Mouse (Mus musculus): ENCODE results near the gene Ppard. TPM values are rescaled to one million over a fixed set of nuclear protein-coding genes. Genes with fewer than 3 reads are reported as not detected.
A peak's percentile ranks its signal among the peaks of the same experiment; 100 is the strongest.
"Not testable (repeated sequence)": the region's sequence is repeated elsewhere in the genome, so short reads cannot be mapped to it uniquely, and the experiment has no call there.

Ppard gene
- total RNA-seq, 2 experiments from 2014 or later, result 29.2 to 29.5 TPM

DNA sequence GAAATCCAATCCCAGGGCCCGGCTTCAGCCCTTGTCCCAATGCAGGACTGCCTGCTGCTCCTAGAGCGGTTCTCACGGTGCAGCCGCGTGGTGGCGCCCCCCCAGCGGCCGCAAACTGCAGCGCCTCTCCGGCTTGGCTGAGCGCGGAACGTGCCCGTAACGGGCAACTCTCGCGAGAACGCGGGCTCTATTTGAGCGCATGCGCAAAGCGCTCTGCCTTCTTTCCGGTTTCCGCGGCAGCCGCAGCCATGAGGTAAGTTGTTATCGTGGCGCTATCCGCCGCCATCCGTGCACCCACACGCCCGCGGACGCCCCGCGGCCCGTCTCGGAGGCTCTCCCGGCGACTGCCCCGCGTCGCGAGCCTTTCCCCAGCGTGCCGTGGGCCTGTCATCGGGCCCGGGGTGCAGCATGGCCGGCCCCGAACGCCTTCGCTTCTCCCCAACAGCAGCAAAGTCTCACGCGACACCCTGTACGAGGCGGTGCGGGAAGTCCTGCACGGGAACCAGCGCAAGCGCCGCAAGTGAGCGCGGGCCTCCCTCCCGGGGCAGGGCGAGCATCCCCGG lies 95.9 kb downstream of the Ppard start, which contains the start of gene Rpl10a:
Gene Rpl10a, plus strand, starts transcription at position 106 of the 563 bp plus-strand sequence.
- intact Hi-C loops (cut with DNase I; ENCODE audit: low total_unique reads), result no loop called here
- DNase-seq, result peak; percentile 98

DNA sequence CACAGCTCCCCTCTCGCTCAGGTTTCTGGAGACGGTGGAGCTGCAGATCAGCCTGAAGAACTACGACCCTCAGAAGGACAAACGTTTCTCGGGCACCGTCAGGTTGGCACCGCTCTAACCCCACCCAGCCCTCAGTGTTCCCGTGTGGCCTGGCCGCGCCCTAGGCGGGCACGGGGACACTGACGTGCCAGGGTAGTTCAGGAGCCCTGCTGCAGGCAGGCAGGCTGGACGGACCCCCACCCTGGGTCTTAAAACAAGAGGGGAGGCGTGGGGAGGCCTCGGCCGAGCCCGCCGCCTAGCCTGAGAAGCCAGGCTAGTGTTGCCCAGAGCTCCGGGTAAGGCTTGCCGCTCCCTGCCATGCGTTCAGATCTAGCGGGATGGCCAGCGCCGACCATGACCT lies 96.4 kb downstream of the Ppard start:
- intact Hi-C loops (cut with DNase I; ENCODE audit: low total_unique reads), result no loop called here
- DNase-seq, result peak; percentile 32

DNA sequence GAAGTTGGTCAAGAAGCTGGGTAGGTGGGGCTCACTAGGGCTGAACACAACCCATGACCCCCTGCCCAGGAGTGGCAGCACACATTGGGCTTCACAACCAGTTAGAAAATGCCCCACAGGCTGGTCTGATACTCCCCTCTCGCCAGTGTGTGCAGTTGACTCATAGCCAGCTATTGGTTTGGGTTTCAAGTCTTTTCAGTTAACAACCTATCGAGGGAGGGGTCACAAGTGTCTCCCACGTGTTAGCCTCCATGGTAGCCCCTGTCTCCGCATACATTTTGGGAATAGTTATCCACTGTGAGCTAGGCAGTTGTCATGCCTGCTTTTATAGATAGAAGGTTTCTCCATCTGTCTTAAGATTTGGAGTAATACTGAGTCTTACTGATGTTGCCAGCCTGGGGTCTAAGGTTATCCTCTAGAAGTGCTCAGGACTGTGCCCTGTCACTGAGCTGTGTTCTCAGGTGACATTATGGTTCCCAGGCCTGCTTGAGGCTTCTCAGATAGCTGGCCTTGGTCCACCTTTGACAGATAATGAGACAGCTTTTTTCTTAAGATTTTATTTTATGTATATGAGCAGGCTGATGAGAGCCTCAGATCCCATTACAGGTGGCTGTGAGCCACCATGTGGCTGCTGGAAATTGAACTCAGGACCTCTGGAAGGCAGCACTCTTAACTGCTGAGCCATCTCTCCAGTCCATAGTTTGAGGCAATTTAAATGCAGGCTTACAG lies 97.2 kb downstream of the Ppard start:
- DNase-seq, result no peak
- intact Hi-C loops (cut with DNase I; ENCODE audit: low total_unique reads), result no loop called here

DNA sequence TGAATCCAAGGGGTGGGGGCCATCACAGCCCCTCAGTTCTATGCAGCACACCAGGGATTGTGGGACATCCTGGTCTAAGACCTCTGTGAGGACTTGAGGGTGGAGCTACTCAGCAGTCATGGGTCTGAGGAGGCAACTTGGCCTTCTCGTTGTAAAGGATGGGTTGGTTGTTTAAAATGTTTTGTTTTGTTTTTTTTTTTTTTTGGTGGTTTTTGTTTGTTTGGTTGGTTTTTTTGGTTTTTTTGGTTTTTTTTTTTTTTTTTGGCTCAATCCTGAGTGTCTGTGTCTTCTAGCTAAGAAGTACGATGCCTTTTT lies 97.7 kb downstream of the Ppard start:
- no peak for DNase-seq
- intact Hi-C loops (cut with DNase I; ENCODE audit: low total_unique reads), result no loop called here

DNA sequence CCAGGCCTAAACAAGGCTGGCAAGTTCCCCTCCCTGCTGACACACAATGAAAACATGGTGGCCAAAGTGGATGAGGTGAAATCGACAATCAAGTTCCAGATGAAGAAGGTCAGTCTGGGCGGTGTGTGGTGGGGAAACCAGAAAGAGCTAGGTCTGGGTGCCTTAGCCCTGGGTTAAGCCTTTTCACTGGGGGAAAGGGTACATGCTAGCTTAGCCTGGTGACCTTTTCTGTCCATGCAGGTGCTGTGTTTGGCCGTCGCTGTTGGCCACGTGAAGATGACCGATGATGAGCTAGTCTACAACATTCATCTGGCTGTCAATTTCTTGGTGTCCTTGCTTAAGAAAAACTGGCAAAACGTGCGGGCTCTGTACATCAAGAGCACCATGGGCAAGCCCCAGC lies 98.1 kb downstream of the Ppard start:
- DNase-seq; intact Hi-C loops (cut with DNase I; ENCODE audit: low total_unique reads): not testable (repeated sequence)

DNA sequence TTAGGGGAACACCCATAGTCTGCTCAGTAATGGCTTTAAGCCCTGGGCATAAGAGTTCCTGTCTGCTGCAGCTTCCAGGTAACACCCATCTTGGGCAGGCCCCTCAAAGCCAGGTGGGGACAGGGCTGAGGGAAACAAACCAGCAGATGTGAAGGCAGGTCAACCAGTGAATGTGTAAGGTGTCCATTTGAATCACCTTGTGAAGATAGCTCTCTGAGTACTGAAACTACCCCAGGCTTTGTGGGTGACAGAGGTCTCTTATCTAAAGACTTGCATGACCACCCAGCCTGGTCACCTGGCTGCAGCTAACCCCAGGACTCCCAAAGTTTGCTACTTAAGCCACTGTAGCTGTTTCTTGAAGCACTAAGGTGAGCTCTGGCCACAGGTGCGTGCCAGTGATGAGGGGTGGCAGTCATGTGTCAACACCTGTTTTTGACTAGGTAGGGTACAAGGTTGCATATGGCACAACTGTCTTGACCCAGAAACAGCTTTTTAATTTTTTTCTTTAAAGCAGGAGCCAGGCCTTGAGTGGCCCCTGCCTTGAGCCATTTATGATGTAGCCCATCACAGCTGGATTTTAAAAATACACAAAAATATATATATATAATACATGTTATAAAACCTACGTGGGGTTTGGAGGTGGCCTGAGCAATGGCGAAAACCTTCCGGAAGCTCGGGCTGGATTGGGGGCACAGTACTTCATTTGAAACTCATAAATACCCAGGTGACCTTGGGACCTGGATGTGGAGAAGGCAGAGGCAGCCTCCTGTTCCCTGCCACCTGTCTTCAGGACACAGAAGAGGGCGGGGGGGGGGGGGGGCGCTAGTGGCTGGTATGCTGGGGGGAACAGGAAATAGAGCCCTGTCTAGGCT lies 99.0 kb downstream of the Ppard start:
- intact Hi-C loops (cut with DNase I; ENCODE audit: low total_unique reads), result no loop called here
- DNase-seq, result no peak

DNA sequence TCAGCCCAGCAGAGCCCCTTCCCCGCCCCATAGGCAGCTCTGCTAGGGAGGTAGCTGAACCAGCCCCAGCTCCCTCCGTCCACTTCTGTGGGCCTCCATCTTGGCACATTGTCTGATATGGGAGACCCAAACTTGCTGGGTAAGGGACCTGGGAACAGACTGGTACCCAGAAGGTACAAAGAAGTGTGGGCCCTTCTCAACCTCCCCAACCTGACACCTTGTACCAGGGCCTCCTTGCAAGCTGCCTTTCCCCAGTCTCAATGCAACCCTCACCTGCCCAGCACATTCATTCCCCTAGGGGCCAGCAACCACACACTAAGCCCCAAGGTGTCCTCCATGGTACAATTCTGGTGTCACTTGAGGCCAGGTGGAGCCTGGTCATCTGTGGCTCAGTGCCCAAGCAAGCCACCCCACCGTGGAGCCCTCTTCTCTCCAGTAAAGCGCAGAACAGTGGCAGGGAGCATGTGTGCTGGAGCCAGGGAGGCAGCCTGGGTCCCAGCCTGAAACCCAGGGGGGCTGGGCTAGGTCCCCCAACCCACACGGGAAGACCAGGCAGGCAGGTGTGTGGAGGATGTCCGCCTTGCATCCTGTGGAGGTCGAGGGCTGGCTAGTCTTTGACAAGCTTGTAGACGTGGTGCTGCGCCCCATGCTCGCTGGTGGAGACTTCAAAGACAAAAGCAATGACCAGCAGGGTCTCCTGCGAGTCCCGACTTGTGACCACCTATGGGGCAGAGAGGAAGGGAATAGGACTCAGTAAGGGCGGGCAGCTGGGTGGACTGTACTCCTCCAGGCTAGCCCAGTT lies 99.8 kb downstream of the Ppard start:
- intact Hi-C loops (cut with DNase I; ENCODE audit: low total_unique reads), result no loop called here
- no peak for DNase-seq

DNA sequence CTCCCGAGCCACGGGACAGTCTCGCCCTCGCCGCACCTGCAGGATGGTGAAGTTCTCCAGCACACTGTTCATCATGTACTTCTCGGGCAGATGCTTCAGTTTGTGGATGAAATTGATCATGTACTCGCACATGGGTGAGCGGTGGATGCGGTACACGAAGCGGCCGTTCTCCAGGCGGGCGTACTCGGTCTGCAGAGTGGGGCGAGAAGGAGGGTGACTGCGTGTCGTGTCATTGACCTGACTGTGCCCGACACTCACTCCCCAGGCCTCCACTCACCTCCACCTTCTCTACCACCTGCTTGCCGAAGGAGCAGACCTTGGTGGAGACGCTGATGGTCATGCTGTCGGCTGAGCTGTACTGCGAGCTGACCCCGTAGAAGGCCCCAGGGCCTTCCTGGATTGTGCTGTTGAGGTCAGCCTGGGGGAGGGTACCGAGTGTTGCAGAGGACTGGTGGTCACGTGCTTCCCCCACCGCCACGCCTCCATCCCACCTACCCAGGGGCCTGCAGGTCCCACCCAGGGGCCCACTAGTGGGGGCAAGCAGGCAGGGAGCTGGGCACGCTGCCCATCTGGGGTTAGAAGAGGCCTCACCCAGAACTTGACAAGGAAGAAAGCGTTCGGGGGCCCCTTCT lies 100.5 kb downstream of the Ppard start:
- intact Hi-C loops (cut with DNase I; ENCODE audit: low total_unique reads), result no loop called here
- peak; percentile 30 for DNase-seq

DNA sequence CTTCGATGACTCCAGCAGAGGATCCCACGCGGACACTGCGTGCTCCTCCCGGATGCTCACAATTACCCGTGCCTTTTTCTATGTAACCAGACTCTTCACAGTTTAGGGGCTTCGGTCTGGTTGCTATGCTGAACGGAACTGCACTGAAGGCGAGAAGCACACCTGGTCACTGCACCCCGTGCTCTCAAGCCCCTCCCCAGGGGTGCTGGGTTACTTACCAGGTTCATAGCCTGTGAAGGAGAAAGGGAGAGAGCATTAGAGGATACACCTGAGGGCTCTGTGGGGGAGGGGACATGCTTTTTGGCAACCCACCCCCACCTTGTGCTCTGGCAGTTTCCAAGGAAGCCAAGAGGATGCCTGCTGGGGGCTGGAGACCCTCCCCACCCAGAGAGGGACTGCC lies 102.8 kb downstream of the Ppard start:
- intact Hi-C loops (cut with DNase I; ENCODE audit: low total_unique reads), result no loop called here
- DNase-seq, result no peak

DNA sequence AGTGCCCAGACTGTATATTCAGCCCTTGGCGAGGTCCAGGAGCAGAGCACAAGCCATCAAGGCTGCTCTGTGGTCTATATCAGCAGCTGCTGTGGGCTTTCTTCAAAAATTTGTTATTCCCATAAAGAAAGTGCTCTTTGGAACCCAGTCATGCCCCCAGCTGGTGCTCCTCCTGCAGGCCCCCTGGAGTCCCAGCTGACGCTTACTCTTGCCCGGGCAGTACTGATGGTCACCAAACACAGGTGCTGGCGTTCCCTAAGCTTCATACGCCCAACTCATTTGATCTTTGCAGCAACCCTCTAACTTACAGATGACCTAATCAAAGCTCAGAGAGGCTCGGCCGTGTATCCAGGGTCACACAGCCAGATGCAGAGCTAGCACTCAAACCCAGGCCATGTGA lies 105.0 kb downstream of the Ppard start:
- DNase-seq, result no peak
- intact Hi-C loops (cut with DNase I; ENCODE audit: low total_unique reads), result no loop called here

DNA sequence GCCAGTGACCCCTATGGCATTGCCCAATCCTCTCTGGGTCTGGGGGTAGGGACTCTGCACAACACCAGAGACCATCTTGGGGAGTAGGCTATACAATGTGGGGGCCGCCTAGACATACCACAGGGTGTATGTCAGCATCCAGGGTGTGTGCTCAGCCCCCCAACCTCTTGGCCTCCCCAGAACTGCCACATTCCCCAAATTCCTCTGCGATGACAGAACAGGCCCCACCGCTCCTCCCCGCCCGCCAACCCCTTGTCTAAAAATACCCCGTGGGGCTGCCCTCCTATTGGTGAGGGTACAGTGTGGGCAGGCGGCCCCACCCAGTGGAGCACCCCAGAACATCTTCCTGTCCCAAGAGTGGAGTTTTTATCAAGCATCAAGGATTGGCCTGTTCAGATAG lies 108.1 kb downstream of the Ppard start:
- DNase-seq, result no peak
- intact Hi-C loops (cut with DNase I; ENCODE audit: low total_unique reads), result no loop called here

DNA sequence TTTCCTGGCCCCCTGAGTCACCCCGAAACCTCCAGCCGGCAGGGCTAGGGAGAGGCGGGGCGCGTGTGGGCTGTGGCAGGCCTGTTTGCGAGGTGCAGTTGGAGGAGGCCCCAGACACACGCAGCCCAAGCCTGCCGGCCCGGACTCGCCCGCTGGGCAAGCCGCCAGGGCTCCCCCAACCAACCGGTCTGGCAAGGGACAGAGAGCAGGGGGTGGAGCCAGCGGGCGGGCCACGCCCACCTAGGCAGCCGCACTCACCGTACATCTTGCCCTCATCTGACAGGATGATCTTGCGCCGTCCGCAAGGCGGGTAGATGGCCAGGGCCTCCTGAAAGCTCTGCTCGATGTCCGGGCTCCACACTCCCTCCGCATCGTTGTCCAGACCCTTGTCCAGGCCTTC lies 108.6 kb downstream of the Ppard start:
- peak; percentile 85 for DNase-seq
- intact Hi-C loops (cut with DNase I; ENCODE audit: low total_unique reads), result no loop called here

DNA sequence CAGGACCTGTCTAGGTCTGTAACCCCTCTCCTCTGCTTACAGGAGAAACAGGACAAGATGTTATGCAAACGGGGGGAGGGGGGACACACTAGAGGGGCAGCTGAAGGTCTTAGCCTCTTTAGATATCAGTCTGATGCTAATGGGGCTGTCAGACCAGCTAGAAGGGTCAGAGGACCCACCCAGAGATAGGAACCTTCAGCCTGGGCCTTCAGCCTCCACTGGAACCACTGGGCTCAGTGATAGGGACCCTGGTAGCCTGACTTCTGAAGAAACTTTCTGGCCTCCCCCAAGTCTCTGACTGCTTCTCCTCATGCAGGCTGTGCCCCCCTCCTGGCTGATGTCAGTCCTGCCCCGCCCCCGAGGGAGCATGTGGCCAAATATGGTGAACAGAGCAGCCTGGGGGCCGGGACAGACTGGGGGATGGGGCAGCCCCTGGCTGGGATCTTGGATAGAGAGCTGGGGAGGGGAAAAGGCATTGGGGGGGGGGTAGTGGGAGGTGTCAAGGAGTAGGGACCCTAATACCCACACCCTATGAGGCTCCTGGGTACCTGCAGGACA lies 111.6 kb downstream of the Ppard start:
- DNase-seq, result no peak
- intact Hi-C loops (cut with DNase I; ENCODE audit: low total_unique reads), result no loop called here

DNA sequence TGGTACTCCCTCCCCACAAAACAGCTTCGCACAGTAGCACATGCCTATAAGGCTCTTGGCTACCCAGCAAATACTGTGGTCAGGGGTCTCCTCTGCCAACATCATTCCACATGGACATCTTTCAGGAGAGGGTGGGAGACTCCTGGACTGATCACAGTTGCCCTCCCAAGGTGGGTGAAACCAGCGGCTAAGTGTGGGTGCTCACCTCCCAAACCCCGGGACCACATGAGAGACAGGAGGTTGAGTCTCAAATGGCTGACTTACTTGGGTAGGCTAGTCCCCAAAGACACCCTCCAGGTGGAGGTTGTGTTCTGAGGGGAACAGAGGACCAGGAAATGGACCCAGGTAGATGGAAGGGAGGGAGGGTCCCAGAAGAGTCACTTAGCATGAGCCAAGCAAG lies 112.2 kb downstream of the Ppard start:
- DNase-seq, result no peak
- intact Hi-C loops (cut with DNase I; ENCODE audit: low total_unique reads), result no loop called here

DNA sequence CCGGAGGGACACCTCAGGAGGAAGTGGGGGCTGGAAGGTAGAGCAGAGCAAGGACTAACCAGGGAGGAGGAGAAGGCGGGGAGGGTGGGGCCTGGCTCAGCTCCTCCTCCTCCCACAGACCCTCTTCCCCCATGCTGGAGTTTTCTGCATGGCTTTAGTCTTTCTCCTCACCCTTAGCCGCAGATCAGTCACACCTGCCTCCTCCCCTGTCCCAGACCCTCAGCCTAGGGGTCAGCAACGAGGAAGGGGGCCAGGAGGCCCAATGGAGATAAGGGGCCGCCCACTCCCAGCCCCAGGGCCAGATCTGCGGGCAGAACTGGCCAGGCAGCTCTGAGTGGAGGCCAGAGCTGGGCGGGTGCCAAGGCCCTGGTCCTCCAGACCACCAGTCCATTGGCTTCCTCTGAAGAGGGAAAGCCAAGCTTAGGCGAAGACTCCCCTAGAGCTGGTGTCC lies 112.8 kb downstream of the Ppard start:
- intact Hi-C loops (cut with DNase I; ENCODE audit: low total_unique reads), result no loop called here
- DNase-seq, result no peak

DNA sequence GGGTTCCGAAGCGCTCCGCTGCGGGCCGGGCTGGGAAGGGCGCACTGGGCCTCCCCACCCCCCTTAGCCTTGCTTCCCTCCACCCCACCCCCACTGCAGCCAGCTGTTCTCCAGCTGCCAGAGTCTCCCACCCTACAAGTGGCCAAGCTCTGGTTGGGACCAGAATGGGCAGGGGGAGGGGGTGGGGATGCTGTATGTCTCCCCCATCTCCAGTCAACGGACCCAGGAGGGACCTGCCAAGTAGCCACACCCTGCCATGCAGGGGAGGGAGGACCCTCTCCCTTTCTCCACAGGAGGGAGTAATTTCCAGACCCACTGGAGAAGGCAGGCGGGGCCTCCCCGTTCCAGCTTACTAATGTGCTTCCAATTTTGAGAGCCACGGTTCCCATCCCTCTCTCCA lies 113.4 kb downstream of the Ppard start:
- intact Hi-C loops (cut with DNase I; ENCODE audit: low total_unique reads), result no loop called here
- no peak for DNase-seq

DNA sequence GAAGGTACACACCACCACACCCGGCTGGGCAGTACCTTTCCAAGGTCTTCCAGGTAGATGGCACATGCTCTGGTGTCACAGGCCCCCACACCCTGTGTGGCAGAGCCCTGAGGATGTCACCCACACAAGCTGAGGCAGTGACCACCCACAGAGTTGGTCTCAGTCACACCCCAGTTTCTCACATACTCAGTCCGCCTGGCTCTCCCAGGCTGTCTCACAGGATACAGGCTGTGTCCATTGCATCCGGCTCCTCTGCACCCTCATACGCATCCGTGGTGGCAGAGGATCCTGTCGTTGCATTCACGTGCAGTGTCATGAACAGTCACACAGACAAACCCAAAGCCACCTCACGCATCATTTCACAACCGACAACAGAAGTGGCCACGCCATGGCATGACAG lies 114.8 kb downstream of the Ppard start:
- DNase-seq, result no peak
- intact Hi-C loops (cut with DNase I; ENCODE audit: low total_unique reads), result no loop called here

DNA sequence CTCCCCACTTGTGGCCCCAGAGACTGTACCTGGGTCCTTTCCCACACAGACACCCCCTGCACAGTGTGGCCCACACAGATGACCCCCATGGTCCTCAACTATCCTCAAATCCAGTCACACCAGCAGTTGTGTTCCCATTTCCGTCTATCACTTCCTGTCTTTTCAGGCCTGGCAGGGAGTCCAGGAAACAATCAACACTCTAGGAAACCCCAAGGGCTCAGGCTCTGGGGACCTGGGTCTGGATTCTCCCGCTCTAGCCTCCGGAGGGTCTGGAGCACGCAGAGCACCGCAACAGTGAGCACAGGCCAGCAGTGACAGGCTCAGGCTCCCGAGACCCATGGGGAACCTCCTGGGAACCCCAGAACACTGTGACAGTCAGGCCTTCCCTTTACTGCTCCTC lies 115.7 kb downstream of the Ppard start:
- no peak for DNase-seq
- intact Hi-C loops (cut with DNase I; ENCODE audit: low total_unique reads), result no loop called here

DNA sequence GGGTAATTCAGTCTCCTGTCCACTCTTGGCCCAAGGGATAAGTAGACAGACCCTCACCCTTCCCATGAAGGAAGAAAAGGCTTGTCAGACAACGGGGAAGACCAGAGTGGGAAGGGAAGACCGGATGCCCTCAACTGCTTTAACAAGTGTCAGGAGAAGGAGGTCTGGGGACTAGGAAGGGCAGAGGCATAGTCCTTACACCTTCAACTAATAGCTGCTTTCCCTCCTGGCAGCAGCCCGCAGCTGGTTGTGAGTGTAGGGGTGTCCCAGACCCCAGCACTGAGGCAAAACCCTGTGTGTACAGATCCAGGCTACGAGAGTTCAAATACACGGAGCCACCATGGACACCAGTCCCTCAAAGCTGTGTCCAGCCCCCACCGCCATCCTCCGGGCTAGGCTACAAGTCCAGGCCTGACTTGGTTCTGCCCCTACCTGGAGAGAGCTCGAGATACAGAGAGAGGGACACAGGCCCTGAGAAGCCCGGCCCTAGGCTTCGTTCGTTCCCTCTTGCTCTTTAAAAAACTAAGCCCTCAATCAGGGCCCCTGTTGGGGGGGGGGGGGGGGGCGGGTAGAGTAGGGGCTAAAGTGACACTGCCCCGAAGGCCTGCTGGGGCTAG lies 116.9 kb downstream of the Ppard start:
- intact Hi-C loops (cut with DNase I; ENCODE audit: low total_unique reads), result no loop called here
- DNase-seq, result no peak

Data from gastrocnemius, postnatal 14 days (tissue).